Mouse (Mus musculus) G1E (cell line): ENCODE measurements around the gene Pbx1. TPM values are rescaled to one million over a fixed set of nuclear protein-coding genes. Genes with fewer than 3 reads are reported as not detected.

ENCODE experiments used
- ATAC-seq: 2 replicates; pipeline ENCODE4 v1.8.0; 2016; ENCODE audit warnings: mild to moderate bottlenecking; ENCODE audit not compliant: insufficient number of reproducible peaks, poor library complexity, low FRiP score, severe bottlenecking; ENCODE audit errors: extremely low read depth
- DNase-seq: peaks from one replicate; pipeline ENCODE4 v3.0.0; 2012; ENCODE audit warnings: low spot score
- H3K27me3 ChIP-seq: 2 replicates; pipeline ENCODE4 v1.6.1; 2012; ENCODE audit warnings: mild to moderate bottlenecking, low read length, inconsistent platforms; ENCODE audit not compliant: insufficient read depth
- H3K36me3 ChIP-seq: replicated peaks from 2 replicates; pipeline ENCODE3; 2012; ENCODE audit warnings: mild to moderate bottlenecking, inconsistent platforms
- H3K4me1 ChIP-seq: 2 replicates; pipeline ENCODE4 v1.6.1; 2012; ENCODE audit warnings: low read depth, low read length, inconsistent platforms, mixed read lengths; ENCODE audit not compliant: insufficient read depth
- H3K4me3 ChIP-seq: 2 replicates; pipeline ENCODE4 v1.5.1; 2012; ENCODE audit warnings: low read depth, mild to moderate bottlenecking, inconsistent platforms, low read length, moderate library complexity, mixed read lengths
- H3K9me3 ChIP-seq: replicated peaks from 2 replicates; pipeline ENCODE4 v1.6.1; 2012; ENCODE audit warnings: inconsistent platforms
- CTCF ChIP-seq: IDR thresholded peaks from 2 replicates; pipeline ENCODE4 v1.5.1; 2012; ENCODE audit warnings: low read depth, low read length, inconsistent platforms, mixed read lengths
- GATA1 ChIP-seq: IDR thresholded peaks from 2 replicates; pipeline ENCODE4 v1.6.1; 2012; ENCODE audit warnings: borderline replicate concordance, low read length, inconsistent platforms, mixed read lengths
- GATA2 ChIP-seq: IDR thresholded peaks from 2 replicates; pipeline ENCODE4 v1.6.1; 2012; ENCODE audit warnings: low read depth, low read length, inconsistent platforms, borderline replicate concordance
- POLR2AphosphoS5 ChIP-seq: IDR thresholded peaks from 2 replicates; pipeline ENCODE4 v1.6.1; 2012; ENCODE audit warnings: low read depth, low read length, inconsistent platforms; ENCODE audit not compliant: insufficient replicate concordance
- TAL1 ChIP-seq: conservative IDR thresholded peaks from 2 replicates; pipeline ENCODE4 v1.6.1; 2012; ENCODE audit warnings: low read depth, low read length, inconsistent platforms, mixed read lengths
- polyA plus RNA-seq: library from polyadenylated mRNA; stranded (reverse); fragments of >175 nt; gene quantifications from 2 replicates; pipeline ENCODE4 v1.2.3, GENCODE M21; 2012
- total RNA-seq, 2 experiments: library from RNA; stranded (forward) in 1 of 2; stranded (reverse) in 1 of 2; fragments of 200-1000 nt in 1 of 2; fragments of >200 nt in 1 of 2; fragmentation: Nextera tagmentation in 1 of 2; gene quantifications; 2 replicates each; pipeline ENCODE4 v1.2.3; 2014 to 2017

The Pbx1 gene
- total and polyA plus RNA-seq, 3 experiments, result 0.11 to 0.23 TPM; not detected in 1

GRCm38 (mm10) chr1:168391617-168392499 lies 40.2 kb downstream of the Pbx1 start:
- no peak for ATAC-seq

DNA sequence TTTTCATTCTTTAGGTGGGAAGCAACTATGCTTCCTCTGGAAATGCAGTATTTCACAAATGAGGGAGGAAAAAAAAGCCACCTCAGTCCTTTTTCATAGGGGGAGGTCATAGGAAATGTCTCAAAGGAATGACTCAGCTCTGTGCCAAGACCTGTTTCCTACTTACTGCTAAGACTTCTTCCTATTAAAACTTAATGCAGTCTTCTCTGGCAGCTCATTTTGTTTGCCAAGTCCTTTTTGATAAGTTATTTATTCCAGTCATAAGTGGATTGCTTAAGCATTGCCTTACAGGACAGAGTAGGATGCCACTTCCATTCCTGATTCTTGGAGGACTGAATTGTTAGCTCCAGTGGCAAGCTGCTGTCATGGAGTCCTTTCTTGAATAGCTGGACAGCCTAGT lies 41.3 kb downstream of the Pbx1 start:
- H3K9me3 ChIP-seq, result peaks cover 45% of the 10 kb centered on the region
- H3K4me1 ChIP-seq, result no peaks in the 10 kb centered on the region
- ATAC-seq (no peak), DNase-seq (no peak)
- H3K27me3 ChIP-seq, result no peaks in the 10 kb centered on the region
- H3K4me3 ChIP-seq, result no peak overlapping the region
- TF ChIP-seq CTCF, result no peak
- TF ChIP-seq TAL1, result no peak
- TF ChIP-seq POLR2AphosphoS5, result no peak
- TF ChIP-seq GATA1, result no peak
- TF ChIP-seq GATA2, result no peak
- no peaks in the 10 kb centered on the region for H3K36me3 ChIP-seq

More at GRCm38 (mm10) chr1:168391617-168392499, 40.2 kb downstream of the Pbx1 start:
- Histone ChIP-seq H3K4me3 (no peak overlapping the region), H3K27me3 (no peaks in the 10 kb centered on the region), H3K4me1 (no peaks in the 10 kb centered on the region), H3K36me3 (no peaks in the 10 kb centered on the region), H3K9me3 (peaks cover 40% of the 10 kb centered on the region)
- DNase-seq, result no peak
- TF ChIP-seq POLR2AphosphoS5 (no peak), CTCF (no peak), GATA2 (no peak), TAL1 (no peak), GATA1 (no peak)

- TF ChIP-seq CTCF, result no peak
- TF ChIP-seq GATA2, result no peak
- no peak for TF ChIP-seq TAL1
- no peak for TF ChIP-seq POLR2AphosphoS5
- TF ChIP-seq GATA1, result no peak
- H3K27me3 ChIP-seq, result no peaks in the 10 kb centered on the region
- no peak overlapping the region for H3K4me3 ChIP-seq
- no peak for DNase-seq
- H3K9me3 ChIP-seq, result peaks cover 46% of the 10 kb centered on the region
- no peak for ATAC-seq
- no peaks in the 10 kb centered on the region for H3K4me1 ChIP-seq
- no peaks in the 10 kb centered on the region for H3K36me3 ChIP-seq
These were observed 45.9 kb downstream of the Pbx1 start for GRCm38 (mm10) chr1:168386159-168386558.

GRCm38 (mm10) chr1:168384594-168384955 lies 47.5 kb downstream of the Pbx1 start:
- DNase-seq (no peak), ATAC-seq (no peak)
- H3K36me3 ChIP-seq, result no peaks in the 10 kb centered on the region
- H3K4me1 ChIP-seq, result no peaks in the 10 kb centered on the region
- TF ChIP-seq CTCF, result no peak
- no peak for TF ChIP-seq POLR2AphosphoS5
- no peak for TF ChIP-seq GATA1
- TF ChIP-seq TAL1, result no peak
- no peak for TF ChIP-seq GATA2
- no peak overlapping the region for H3K4me3 ChIP-seq
- H3K9me3 ChIP-seq, result peaks cover 53% of the 10 kb centered on the region
- no peaks in the 10 kb centered on the region for H3K27me3 ChIP-seq

DNA sequence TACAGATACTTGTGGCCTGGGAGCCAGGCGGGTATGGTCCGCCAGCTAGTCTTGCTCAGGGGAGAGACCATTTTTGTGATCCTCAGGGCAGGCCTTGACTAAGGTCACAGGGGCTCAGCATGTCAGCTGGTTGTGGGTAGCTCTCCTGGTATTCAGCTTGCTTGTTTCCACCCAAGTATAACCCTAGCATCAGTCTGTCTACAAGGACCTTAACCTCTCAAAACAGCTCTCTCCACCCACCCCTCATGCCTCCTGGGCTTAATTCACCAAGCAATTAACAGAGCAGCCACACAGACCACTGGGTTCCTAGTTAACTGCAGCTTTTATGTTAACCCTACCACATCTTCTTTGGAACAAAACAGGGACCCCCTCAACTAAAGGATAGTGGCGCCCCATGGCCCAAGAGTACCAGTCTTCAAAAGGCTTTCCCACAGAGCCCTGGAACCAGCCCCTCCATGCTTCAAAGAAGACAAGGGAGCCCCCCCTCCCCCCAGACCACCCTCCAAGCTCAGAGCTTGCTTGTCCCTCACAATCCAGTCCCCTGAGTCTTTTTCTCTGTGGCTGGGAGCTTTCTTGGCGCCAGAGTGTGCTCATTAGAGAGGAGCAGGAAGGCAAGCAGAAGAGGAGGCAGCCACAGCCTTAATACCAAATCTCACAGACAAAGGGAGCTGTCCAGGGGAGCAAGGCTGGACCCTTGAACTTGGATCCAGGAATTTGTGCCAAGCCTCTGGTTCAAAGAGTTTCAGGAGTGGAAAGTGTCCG lies 48.1 kb downstream of the Pbx1 start:
- DNase-seq, result no peak
- Histone ChIP-seq H3K4me1 (no peaks in the 10 kb centered on the region), H3K4me3 (no peak overlapping the region), H3K27me3 (no peaks in the 10 kb centered on the region), H3K36me3 (no peaks in the 10 kb centered on the region), H3K9me3 (peaks cover 57% of the 10 kb centered on the region)
- no peak for TF ChIP-seq GATA1
- no peak for TF ChIP-seq TAL1
- no peak for TF ChIP-seq CTCF
- no peak for TF ChIP-seq GATA2
- no peak for TF ChIP-seq POLR2AphosphoS5
- no peak for ATAC-seq

- Histone ChIP-seq H3K9me3 (peaks cover 56% of the 10 kb centered on the region), H3K36me3 (no peaks in the 10 kb centered on the region), H3K4me3 (no peak overlapping the region), H3K27me3 (no peaks in the 10 kb centered on the region), H3K4me1 (no peaks in the 10 kb centered on the region)
- ATAC-seq (no peak), DNase-seq (no peak)
- TF ChIP-seq GATA2, result no peak
- TF ChIP-seq POLR2AphosphoS5, result no peak
- TF ChIP-seq GATA1, result no peak
- TF ChIP-seq TAL1, result no peak
- TF ChIP-seq CTCF, result no peak
These were observed 49.3 kb downstream of the Pbx1 start for GRCm38 (mm10) chr1:168382823-168383157.
